Mouse (Mus musculus): ENCODE measurements around the gene Nenf. TPM values are rescaled to one million over a fixed set of nuclear protein-coding genes. Genes with fewer than 3 reads are reported as not detected.

Nenf gene
- polyA plus RNA-seq (2016; fragmentation: Nextera tagmentation; extraction: Ambion mirVana): 92.8 and 95.3 TPM in 2 replicates

DNA sequence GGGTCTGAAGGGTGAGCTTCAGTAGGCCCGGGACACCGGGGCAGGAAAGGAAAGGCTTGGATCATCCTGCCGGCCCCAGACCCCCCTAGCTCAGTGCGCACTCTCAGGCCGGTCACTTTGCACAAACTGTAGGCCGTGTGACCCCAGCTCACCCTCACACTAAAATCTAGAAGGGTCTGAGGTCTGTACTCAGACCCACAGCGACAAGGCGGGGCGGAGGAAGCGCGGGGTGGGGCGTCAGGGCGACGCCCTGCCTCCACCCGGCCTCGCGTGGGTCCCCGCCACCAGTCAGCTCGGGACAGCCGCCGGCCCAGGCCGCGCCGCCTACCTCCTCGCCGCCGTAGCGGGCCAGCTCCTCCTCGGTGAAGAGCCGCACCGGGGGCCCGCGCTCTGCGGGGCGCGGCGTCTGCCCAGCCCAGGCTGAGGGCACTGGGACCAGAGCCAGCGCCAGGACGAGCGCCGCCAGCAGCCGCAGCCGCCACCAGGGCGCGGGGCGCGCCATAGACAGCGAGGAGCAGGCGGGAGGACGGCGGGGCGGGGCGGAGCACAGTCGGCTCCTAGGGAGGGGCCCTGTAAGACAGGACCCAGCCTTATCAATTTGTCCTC lies at the start of gene Nenf:
Gene Nenf (minus strand): TSS at position 604 of the 606 bp plus-strand sequence.
- 0 out of 2 replicates have a peak, but pooled peaks cover 5% of the 10 kb centered on the region for H3K4me1 ChIP-seq
- H3K9me3 ChIP-seq: no peaks in the 10 kb centered on the region
- under 1% methylated on average over 52 of the region's 54 CpGs for WGBS
- H3K27ac ChIP-seq: peak within 1 kb of the TSS; percentile 61
- no peaks in the 10 kb centered on the region for H3K36me3 ChIP-seq
- H3K9ac ChIP-seq: peak within 1 kb of the TSS; percentile 88
- H3K4me3 ChIP-seq: peak within 1 kb of the TSS; percentile 70
- peak within 1 kb of the TSS; percentile 54 for H3K4me2 ChIP-seq (replicated peaks)
- peak; percentile 79 for ATAC-seq (ENCODE audit: insufficient number of reproducible peaks, insufficient read depth, low FRiP score, low TSS enrichment)
- H3K27me3 ChIP-seq: no peaks in the 10 kb centered on the region

DNA sequence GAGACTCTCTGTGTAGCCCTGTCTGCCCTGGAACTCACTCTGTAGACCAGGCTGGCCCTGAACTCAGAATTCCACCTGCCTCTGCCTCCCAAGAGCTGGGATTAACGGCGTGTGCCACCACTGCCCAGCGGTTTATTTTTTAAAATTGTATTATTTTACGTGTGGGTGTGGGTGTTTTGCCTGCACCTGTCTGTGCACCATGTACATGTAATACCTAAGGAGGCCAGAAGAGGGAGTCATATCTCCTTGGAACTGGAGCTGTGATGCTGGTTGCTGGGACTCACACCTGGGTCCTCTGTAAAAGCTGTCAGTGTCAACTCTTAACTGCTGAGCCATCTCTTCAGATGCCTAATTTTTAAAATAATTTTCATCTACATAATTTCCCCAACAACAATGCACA lies 46.5 kb upstream of the Nenf start:
- Histone ChIP-seq H3K4me1 (no peaks in the 10 kb centered on the region), H3K36me3 (peaks cover 11% of the 10 kb centered on the region), H3K4me3 (no peak overlapping the region), H3K27me3 (no peaks in the 10 kb centered on the region), H3K9ac (no peak overlapping the region), H3K4me2 (replicated peaks) (no peak overlapping the region), H3K27ac (no peak overlapping the region), H3K9me3 (no peaks in the 10 kb centered on the region)
- WGBS: 63% methylated on average over 4 of the region's 4 CpGs
- no peak for ATAC-seq (ENCODE audit: insufficient number of reproducible peaks, insufficient read depth, low FRiP score, low TSS enrichment)

DNA sequence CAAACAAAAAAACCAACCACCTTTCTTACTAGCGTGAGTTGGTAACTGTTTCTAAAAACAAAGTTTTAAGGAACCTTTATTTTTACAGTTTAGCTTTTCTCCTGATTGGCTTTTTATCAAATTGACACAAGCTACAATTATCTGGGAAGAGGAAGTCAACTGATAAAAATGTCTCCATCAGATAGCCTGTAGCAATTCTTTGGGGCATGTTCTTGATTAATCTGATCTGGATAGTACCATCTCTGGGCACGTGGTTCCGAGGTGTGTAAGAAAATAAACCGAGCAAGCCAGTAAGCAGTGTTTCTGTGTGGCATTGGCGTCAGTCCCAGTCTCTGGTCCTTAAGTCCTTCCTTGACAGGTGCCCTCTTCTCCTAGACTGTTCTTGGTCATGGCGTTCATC lies 44.4 kb upstream of the Nenf start:
- Histone ChIP-seq H3K36me3 (peaks cover 11% of the 10 kb centered on the region), H3K9ac (no peak overlapping the region), H3K27me3 (no peaks in the 10 kb centered on the region), H3K4me2 (replicated peaks) (no peak overlapping the region), H3K4me3 (no peak overlapping the region), H3K4me1 (0 out of 2 replicates have a peak, but pooled peaks cover 1% of the 10 kb centered on the region), H3K9me3 (no peaks in the 10 kb centered on the region), H3K27ac (no peak overlapping the region)
- 88% methylated on average over 6 of the region's 6 CpGs for WGBS
- ATAC-seq (ENCODE audit: insufficient number of reproducible peaks, insufficient read depth, low FRiP score, low TSS enrichment): no peak

GRCm38 (mm10) chr1:191359478-191359877 lies 41.5 kb upstream of the Nenf start:
- 81% methylated on average over 7 of the region's 7 CpGs for WGBS
- peaks cover 31% of the 10 kb centered on the region for H3K36me3 ChIP-seq
- H3K9me3 ChIP-seq: no peaks in the 10 kb centered on the region
- no peaks in the 10 kb centered on the region for H3K27me3 ChIP-seq
- no peak overlapping the region for H3K9ac ChIP-seq
- H3K4me1 ChIP-seq: peaks cover 8% of the 10 kb centered on the region; the same call in 1 of the 2 replicates
- no peak overlapping the region for H3K4me2 ChIP-seq (replicated peaks)
- H3K4me3 ChIP-seq: no peak overlapping the region
- ATAC-seq (ENCODE audit: insufficient number of reproducible peaks, insufficient read depth, low FRiP score, low TSS enrichment): no peak
- H3K27ac ChIP-seq: no peak overlapping the region

GRCm38 (mm10) chr1:191356936-191357335 lies 38.9 kb upstream of the Nenf start:
- Histone ChIP-seq H3K36me3 (peaks cover 32% of the 10 kb centered on the region), H3K9ac (no peak overlapping the region), H3K4me2 (replicated peaks) (no peak overlapping the region), H3K9me3 (no peaks in the 10 kb centered on the region), H3K27me3 (no peaks in the 10 kb centered on the region), H3K4me3 (no peak overlapping the region), H3K27ac (no peak overlapping the region), H3K4me1 (peaks cover 20% of the 10 kb centered on the region)
- no peak for ATAC-seq (ENCODE audit: insufficient number of reproducible peaks, insufficient read depth, low FRiP score, low TSS enrichment)
- WGBS: 31% methylated on average over 1 of the region's 1 CpGs

GRCm38 (mm10) chr1:191353836-191354235 lies 35.8 kb upstream of the Nenf start:
- Histone ChIP-seq H3K4me3 (no peak overlapping the region), H3K36me3 (peaks cover 37% of the 10 kb centered on the region), H3K9ac (no peak overlapping the region), H3K4me2 (replicated peaks) (no peak overlapping the region), H3K27me3 (no peaks in the 10 kb centered on the region), H3K9me3 (no peaks in the 10 kb centered on the region), H3K4me1 (peaks cover 24% of the 10 kb centered on the region), H3K27ac (peak overlapping the region; percentile 37; the same call in 1 of the 2 replicates)
- no peak for ATAC-seq (ENCODE audit: insufficient number of reproducible peaks, insufficient read depth, low FRiP score, low TSS enrichment)
- WGBS: 36% methylated on average over 4 of the region's 4 CpGs

DNA sequence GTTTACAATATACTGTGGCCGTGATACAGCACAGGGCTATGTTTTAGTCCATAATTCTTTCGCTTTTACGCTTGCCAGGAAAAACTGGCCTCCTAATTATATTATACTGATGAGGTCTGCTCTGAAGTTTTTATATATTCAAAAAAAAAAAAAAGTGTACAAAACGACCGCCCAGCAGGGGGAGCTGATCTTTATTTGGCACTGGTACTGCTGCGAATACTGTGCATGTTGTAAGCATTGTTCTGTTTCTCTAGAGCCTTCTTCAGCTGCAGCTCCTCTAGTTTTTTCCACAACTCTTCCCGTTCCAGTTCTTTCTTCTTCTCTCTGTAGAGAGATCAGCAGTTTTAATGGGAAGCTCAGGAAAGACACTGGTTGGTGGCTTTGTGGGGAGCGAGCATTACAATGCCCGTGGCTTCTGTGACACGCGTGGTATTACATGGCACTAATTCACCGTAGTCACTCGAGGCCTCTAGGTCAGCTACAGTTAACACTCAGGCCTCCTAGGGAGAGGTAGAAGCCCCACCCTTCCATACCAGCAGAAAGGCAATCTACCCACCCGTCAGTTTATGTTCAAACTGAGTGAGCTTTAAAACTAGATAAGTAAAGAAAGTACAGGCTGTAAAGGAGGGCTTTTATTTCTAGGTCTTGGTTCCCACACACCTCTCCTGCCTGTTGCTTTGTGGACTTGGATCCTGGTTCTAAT lies 34.9 kb upstream of the Nenf start:
- Histone ChIP-seq H3K4me3 (no peak overlapping the region), H3K27ac (peak overlapping the region; percentile 68), H3K9ac (no peak overlapping the region), H3K9me3 (no peaks in the 10 kb centered on the region), H3K4me1 (peaks cover 24% of the 10 kb centered on the region), H3K36me3 (peaks cover 41% of the 10 kb centered on the region), H3K4me2 (replicated peaks) (no peak overlapping the region), H3K27me3 (no peaks in the 10 kb centered on the region)
- 55% methylated on average over 14 of the region's 14 CpGs for WGBS
- ATAC-seq (ENCODE audit: insufficient number of reproducible peaks, insufficient read depth, low FRiP score, low TSS enrichment): no peak

DNA sequence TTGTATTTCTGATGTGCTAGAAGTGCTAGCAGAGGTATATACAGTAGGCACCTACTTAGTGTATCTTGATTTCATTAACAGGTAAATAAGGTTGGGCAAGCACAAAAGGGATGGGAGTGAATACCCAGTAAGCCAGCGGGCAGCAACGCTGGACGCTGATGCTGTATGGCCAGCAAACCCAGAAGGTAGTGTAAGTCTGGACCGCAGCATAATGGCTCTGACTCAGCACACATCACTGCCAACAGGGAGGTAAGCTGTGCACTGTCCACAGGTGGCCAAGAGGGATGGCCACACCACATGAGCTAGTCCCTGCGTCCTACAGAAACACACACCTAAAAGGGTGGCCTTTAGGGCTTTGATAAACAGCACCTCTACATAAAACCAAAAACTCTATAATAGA lies 32.4 kb upstream of the Nenf start:
- H3K4me2 ChIP-seq (replicated peaks): no peak overlapping the region
- ATAC-seq (ENCODE audit: insufficient number of reproducible peaks, insufficient read depth, low FRiP score, low TSS enrichment): no peak
- H3K9me3 ChIP-seq: no peaks in the 10 kb centered on the region
- WGBS: 93% methylated on average over 5 of the region's 5 CpGs
- H3K4me1 ChIP-seq: peaks cover 16% of the 10 kb centered on the region
- no peak overlapping the region for H3K9ac ChIP-seq
- no peaks in the 10 kb centered on the region for H3K27me3 ChIP-seq
- H3K4me3 ChIP-seq: no peak overlapping the region
- no peak overlapping the region for H3K27ac ChIP-seq
- H3K36me3 ChIP-seq: peaks cover 39% of the 10 kb centered on the region

DNA sequence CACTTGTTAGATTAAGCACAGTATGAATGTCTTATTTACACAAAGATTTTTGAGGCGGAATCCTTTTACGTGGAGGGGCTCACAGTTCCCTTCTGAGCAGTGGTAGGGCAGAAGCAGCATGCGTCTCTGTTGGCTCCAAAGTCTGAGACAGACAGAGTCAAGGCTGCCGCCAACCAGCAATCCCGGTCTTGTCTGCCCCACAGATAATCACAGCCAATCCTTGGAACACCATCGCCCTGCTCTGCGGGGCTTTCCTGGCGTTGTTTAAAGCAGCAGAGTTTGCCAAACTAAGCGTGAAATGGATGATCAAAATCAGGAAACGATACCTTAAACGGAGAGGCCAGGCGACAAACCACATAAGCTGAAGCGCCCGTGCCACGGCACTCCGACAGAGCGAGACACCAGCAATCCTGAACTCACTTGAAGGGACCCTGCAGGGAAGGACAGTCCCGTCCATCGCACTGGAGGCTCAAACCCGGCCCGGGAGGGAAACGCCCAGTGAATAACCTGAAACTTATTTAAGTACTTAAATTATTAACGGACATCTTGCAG lies 31.6 kb upstream of the Nenf start:
- no peak for ATAC-seq (ENCODE audit: insufficient number of reproducible peaks, insufficient read depth, low FRiP score, low TSS enrichment)
- Histone ChIP-seq H3K27me3 (no peaks in the 10 kb centered on the region), H3K27ac (no peak overlapping the region), H3K4me3 (no peak overlapping the region), H3K4me2 (replicated peaks) (no peak overlapping the region), H3K9ac (no peak overlapping the region), H3K9me3 (no peaks in the 10 kb centered on the region), H3K36me3 (peaks cover 44% of the 10 kb centered on the region), H3K4me1 (peaks cover 16% of the 10 kb centered on the region)
- 71% methylated on average over 23 of the region's 23 CpGs for WGBS

DNA sequence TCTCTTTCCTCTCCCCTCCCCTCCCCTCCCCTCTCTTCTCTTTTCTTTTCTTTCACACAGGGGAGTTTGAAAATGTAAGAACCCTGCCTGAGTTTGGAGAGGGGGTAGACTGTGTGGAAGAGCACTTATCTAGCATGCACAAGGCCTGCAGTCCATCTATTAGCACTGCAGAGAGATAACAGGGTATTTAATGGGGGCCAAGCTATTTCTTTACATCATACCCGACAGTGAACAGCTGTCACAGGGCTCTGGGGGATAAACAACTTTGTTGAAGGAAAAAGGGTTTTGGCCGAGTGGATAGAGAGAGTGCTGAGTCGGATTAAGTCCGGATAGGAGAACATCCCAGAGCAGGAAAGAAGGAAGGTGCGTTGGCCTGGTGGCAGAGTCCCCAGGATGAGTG lies 31.0 kb upstream of the Nenf start:
- WGBS: 69% methylated on average over 5 of the region's 5 CpGs
- Histone ChIP-seq H3K27me3 (no peaks in the 10 kb centered on the region), H3K4me2 (replicated peaks) (no peak overlapping the region), H3K36me3 (peaks cover 46% of the 10 kb centered on the region), H3K4me3 (no peak overlapping the region), H3K9ac (no peak overlapping the region), H3K27ac (no peak overlapping the region), H3K9me3 (no peaks in the 10 kb centered on the region), H3K4me1 (peaks cover 14% of the 10 kb centered on the region)
- no peak for ATAC-seq (ENCODE audit: insufficient number of reproducible peaks, insufficient read depth, low FRiP score, low TSS enrichment)

DNA sequence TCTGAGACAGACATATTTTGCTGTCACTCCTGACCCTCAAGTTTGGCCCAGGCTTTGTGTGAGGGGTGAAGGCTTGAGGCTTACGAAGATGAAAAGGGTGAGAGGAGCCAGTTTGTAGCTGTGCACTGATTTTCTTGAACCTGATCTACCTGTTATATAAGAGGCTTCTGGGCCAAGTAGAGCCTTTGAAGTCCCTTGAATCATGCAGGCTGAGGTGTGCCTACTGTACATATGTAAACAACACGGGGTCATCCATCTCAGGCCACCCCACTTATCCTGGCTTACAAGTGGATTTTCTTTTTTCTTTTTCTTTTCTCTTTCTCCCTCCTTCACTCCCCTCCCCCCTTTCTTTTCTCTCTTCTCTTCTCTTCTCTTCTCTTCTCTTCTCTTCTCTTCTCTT lies 30.6 kb upstream of the Nenf start:
- H3K9me3 ChIP-seq: no peaks in the 10 kb centered on the region
- peaks cover 50% of the 10 kb centered on the region for H3K36me3 ChIP-seq
- 79% methylated on average over 2 of the region's 2 CpGs for WGBS
- no peak overlapping the region for H3K4me3 ChIP-seq
- H3K9ac ChIP-seq: no peak overlapping the region
- peaks cover 10% of the 10 kb centered on the region for H3K4me1 ChIP-seq
- no peaks in the 10 kb centered on the region for H3K27me3 ChIP-seq
- ATAC-seq (ENCODE audit: insufficient number of reproducible peaks, insufficient read depth, low FRiP score, low TSS enrichment): no peak
- H3K27ac ChIP-seq: no peak overlapping the region
- no peak overlapping the region for H3K4me2 ChIP-seq (replicated peaks)

DNA sequence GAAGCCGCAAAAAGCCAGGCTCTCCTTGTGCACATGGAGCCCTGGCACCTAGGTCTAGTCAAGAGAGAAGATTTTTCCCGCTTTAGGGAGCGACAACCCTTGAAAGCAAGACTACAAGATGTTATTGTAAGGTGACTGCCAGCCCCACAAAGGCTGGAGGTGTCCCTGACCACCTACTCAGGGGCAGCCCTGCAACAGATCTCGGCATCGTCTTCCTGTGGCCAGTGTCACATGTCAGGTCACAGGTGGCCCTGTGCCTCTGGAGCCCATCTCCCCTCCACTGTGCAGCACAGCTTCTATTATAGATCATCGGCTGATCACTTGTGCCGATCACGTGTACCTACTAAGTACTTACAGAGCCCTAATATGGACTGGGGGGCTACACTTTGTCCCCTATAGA lies 29.6 kb upstream of the Nenf start:
- Histone ChIP-seq H3K9ac (no peak overlapping the region), H3K9me3 (no peaks in the 10 kb centered on the region), H3K4me2 (replicated peaks) (no peak overlapping the region), H3K4me3 (no peak overlapping the region), H3K27ac (no peak overlapping the region), H3K4me1 (0 out of 2 replicates have a peak, but pooled peaks cover 5% of the 10 kb centered on the region), H3K27me3 (no peaks in the 10 kb centered on the region), H3K36me3 (peaks cover 56% of the 10 kb centered on the region)
- no peak for ATAC-seq (ENCODE audit: insufficient number of reproducible peaks, insufficient read depth, low FRiP score, low TSS enrichment)
- 92% methylated on average over 8 of the region's 8 CpGs for WGBS

Data from embryonic facial prominence, embryonic 12.5 days (tissue).